Mouse (Mus musculus) cerebellum, adult 8-10 months (tissue): ENCODE measurements at regions not wholly inside any gene's neighbourhood (a gene's known extent, or its start where the extent isn't known, plus 50 kb on each side); places are given as distances from the start of the nearest gene placed in this dataset.
A peak's percentile ranks its signal among the peaks of the same experiment; 100 is the strongest.
"Not testable (repeated sequence)": the region's sequence is repeated elsewhere in the genome, so short reads cannot be mapped to it uniquely, and the experiment has no call there.

ENCODE experiments used
- DNase-seq: peaks from one replicate; pipeline ENCODE4 v3.0.0; 2022

GRCm38 (mm10) chr10:51397016-51397415 lies 83.4 kb upstream of the Gm49339 start:
- not testable (repeated sequence) for DNase-seq

- DNase-seq, result peak; percentile 5
These were observed 75.3 kb upstream of the Gm49339 start for GRCm38 (mm10) chr10:51405141-51405540.

- no peak for DNase-seq
These were observed 67.6 kb upstream of the Gm49339 start for GRCm38 (mm10) chr10:51412795-51413194.

DNA sequence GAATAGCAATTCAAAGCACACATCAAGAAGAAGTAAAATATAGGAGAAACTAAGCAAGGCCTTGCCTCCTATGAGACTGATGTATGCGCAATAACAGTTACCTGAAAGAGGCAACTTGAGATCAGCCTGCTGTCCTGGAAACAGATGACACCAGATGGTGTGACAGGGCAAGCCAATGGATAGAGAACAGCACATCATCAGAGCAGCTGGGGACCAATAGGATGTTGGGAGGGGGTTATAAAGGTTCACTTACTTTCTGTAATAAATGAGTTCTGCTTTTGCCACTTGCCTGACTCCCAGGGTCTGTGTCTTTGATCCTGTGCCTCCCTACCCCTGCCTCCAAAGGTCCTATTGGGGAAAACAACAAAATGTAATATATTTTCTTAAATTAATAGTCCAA lies 65.9 kb upstream of the Gm49339 start:
- DNase-seq, result no peak

DNA sequence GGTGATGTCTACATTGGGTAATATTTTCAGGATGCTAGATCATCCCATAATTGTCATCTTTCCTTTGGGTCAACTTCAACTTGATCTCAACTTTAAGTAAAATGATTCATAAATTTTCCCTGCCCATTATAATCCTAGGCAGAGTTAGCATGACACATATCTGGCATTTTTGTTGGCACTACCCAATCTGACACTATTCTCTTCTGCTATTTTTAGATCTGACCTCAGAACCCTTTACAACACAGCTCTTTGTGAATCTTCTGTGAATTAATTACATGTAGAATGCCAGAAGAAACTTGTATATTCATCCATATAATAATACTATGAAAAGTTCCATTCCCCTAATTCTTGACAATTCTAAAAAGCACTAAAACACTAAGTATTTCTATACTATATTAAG lies 63.7 kb upstream of the Gm49339 start:
- DNase-seq, result no peak

DNA sequence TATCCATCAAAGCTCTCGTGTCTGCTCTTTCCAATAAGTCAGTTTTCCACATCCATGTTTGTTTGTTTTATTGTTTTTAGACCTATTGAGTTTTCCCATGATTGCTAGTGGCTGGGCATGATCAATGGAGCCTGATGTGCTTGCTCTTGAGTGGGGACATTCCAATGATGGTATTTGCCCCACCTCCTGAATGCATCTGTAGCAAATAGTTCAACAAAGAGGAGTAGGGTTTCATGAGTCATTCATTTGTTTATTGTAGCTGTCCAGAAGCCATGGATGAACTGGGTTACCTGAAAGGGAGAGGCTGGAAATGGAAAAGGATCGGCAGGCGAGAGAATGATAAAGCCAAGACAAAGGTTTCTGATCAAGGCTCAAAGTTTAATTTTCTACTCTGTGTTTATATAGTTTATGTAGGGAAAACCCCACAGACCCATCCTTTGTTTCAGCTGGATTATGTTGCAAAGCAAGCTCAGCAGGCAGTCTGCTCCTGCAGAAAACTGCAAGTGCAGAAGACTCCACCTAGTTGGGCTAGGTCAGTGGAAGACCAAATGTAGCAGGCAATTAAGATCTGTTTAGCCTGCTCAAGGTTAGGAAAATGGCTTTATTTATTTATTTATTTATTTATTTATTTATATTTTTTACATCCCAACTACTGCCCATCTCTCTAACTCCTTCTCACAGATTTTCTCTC lies 63.0 kb upstream of the Gm49339 start:
- DNase-seq, result no peak

DNA sequence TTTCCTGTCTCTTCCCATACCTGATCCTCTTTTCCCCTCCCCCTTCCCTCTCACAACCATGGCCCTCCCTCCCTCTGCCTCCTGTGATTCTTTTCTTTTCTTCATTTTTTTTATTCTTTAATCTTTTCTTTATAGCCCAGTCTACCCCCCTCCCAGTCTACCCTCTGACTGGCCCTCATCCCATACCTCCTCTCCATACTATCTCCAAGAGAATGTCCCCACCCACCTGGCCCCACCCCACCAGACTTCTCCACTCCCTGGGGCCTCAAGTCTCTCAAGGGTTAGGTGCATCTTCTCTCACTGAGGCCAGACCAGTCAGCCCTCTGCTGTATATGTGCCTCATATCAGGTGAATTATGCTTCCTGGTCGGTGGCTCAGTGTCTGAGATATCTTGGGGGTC lies 61.9 kb upstream of the Gm49339 start:
- no peak for DNase-seq

DNA sequence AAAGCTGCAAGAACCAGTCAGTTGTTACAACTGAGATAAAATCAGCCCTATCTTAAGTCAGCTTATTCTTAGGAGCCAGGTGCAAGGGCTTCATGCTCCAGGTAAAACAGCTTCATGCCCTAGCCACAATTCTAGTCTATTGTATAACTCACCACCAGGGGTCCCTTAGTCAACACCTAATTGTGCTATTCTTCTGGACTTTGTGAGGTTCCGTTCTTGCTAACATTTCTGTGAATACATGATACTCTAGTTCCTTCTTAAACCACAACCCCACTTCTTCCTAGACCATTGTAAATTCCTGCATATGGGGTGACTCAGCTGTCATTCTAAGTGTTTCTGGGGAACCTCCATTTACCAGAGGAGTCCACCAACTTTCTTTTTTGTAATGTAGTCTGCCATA lies 57.9 kb upstream of the Gm49339 start:
- no peak for DNase-seq
